In genomic region chr2:44142152-44142551, GRCm38 (mm10) we compare ENCODE assay signal across 10 mouse cellular contexts.
"Had no signal": no experiment of that assay in that cellular context is flagged by ENCODE, and none has a peak within 500 bp of the region (broad histone marks: within the 10 kb centered on the region; RNA-seq: fewer than 3 reads in every experiment).

No protein-coding gene starts in this region.

- H3K9ac ChIP-seq: liver, embryonic 13.5 days; liver, postnatal 0 days; midbrain, embryonic 13.5 days had no signal

- DNase-seq: liver, embryonic 13.5 days; liver, postnatal 0 days; lung, postnatal 36 days; thymus, adult 18-20 months; thymus, postnatal 14 days had no signal

- H3K4me2 ChIP-seq: liver, embryonic 13.5 days; midbrain, embryonic 13.5 days had no signal

- H3K36me3 ChIP-seq: limb, embryonic 10.5 days; liver, embryonic 13.5 days; midbrain, embryonic 13.5 days had no signal

- H3K27ac ChIP-seq: left cerebral cortex, adult 2 months; limb, embryonic 10.5 days; liver, embryonic 13.5 days; midbrain, embryonic 13.5 days; stomach, postnatal 0 days had no signal

- ATAC-seq: intestine, embryonic 16.5 days; liver, postnatal 0 days; midbrain, embryonic 13.5 days had no signal

- H3K27me3 ChIP-seq: liver, embryonic 13.5 days; midbrain, embryonic 13.5 days had no signal

- H3K4me3 ChIP-seq: left cerebral cortex, adult 2 months; limb, embryonic 10.5 days; liver, embryonic 13.5 days; midbrain, embryonic 13.5 days had no signal

- H3K9me3 ChIP-seq: limb, embryonic 10.5 days; liver, embryonic 13.5 days; midbrain, embryonic 13.5 days had no signal

- H3K4me1 ChIP-seq: limb, embryonic 10.5 days; liver, embryonic 13.5 days; midbrain, embryonic 13.5 days had no signal
